Mouse (Mus musculus): ENCODE data around the gene Npsr1.

Npsr1 gene

DNA sequence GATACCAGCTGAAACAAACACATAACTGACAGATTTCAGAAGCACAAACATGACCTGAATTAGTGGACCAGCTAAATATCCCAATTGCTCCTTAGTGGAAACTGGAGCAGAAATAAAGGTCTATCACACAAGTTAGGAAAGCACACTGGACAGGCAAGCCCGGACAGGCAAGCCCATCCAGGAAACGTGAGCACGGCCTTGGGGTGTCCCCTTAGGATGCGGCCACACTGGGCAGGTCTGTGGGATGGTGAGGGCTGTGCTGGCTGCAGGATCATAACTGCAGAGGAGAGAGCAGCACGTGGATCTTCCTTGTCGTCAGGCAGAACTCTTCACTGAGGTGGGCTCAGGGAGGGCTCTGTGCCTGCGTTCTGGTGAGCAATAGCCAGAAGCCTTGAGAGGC is at the start of gene Npsr1:
Npsr1 (plus strand) TSS at position 301 of the 400 bp plus-strand sequence.
- DNase-seq (ENCODE audit: low spot score), result no peak

DNA sequence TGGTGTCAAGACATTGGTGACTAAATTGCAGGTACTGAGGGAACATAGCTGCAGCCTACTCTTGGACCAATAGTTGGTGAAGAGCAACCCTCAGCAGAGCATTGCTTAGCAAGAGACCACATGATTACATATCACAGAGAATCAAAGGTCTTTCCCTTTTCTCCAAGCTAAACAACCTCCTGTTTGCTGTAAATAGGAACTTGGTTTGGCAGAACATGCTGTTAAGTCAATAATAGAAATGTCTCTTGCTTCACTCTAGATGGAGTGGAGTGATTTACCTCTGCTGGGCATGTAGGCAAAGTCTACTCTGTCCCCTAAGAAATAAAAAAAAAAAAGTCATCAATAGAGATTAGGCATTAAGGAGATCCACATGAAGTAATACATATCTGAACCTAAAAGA is 46.3 kb upstream of the Npsr1 start:
- no peak for DNase-seq (ENCODE audit: low spot score)

DNA sequence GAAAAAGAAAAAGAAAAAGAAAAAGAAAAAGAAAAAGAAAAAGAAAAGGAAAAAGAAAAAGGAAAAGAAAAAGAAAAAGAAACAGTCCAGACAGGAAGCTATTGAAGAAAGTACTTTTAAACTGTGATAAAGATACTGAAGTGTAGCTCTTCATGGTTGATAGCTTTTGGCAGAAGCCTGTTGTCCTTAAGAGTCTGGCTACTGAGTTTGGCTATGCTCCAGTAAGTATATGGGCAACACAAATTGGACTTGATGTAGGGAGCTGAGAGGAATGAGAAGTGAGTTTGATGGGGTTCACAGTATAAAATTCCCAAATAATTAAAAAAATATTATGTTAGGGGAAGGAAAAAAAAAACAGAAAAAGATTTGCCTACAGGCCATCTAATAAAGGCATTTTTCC is 34.5 kb upstream of the Npsr1 start:
- no peak for DNase-seq (ENCODE audit: low spot score)

DNA sequence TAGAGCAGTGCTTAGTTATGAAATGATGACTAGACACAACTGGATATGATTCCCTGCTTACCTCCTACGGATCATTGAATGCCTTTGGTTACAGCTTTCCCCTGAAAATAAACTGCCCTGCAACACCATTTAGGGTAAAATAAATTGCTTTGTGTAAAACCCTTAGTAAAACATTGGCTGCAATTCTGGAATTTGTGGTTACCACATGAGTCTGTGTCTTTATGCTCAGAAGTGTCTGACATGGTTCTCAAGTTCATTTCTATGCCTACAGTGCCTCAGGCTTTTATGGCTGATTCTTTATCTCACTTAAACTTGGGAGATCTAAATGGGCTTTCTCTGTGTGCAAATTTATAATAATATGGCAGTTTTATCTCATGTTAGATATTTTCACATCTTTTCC is 26.1 kb upstream of the Npsr1 start:
- no peak for DNase-seq (ENCODE audit: low spot score)

DNA sequence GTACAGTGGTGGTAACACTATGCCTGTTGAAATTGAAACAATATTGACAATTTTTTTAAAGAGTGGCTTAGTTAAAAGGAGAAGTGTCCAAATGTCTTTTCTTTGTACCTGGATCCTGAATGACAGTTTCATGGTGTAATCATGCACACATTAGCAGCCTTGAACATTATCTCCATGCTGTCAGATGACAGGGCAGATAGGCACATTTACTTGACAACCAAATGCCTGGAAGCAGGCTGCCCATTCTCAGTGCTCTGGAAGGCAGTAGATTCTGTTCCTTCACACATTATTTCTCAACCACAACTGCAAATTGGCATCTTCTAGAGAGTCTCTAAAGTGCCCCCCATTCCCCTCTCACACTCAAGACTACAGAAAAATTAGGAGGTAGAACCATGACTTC is 20.2 kb upstream of the Npsr1 start:
- no peak for DNase-seq (ENCODE audit: low spot score)

DNA sequence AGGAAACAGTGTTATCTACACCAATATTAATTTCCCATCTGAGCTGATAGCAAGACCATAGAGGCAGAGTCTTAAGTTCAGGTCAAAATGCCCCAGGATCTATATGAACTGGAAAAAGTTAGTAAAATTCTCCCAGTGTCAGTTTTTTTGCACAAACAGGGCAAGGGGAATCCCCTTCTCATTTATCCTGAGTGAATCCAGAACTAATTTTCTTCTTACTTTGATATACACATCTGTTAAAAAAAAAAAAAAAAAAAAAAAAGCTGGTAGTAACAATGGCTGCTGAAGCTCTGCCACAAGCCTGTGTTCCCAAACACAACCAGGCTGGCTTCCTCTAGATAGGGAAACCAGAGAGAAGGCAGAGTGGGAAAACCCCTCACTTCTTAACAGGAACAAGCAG is 5.9 kb upstream of the Npsr1 start:
- no peak for DNase-seq (ENCODE audit: low spot score)

DNA sequence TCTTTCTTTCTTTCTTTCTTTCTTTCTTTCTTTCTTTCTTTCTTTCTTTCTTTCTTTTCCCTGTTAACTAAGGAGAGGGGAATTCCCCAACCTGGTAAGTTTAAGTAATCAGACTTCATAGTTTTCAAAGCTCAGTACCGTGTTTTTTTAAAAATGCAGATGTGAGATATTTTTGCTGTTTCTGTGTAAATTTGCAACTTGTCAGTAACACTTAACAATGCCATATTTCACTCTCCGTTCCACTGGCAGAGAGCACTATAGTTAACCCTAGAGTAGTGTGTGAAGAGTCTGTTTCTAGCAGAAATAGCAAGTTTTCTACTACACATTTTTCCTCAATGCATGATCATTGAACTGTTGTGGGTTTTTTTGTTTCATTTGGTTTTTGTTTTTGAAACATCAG is 730 bp downstream of the Npsr1 start:
- no peak for DNase-seq (ENCODE audit: low spot score)

DNA sequence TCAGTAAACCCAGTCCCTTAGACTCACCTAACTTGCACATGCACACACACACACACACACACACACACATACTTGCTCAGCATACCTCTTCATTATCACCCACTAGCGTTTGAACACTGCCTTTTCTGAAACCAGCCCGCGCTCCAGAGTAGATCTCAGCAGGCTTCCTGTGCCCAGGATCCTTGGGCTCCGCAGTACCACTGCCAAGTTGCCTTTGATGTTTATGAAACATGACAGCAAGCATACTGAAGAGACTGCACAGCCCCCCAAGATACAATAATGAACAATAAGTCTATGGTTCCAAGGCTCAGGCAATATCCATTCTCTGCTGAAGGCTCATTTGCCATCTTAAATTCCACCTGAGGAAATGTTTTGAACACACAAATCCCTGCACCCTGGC is 1.8 kb downstream of the Npsr1 start:
- no peak for DNase-seq (ENCODE audit: low spot score)

DNA sequence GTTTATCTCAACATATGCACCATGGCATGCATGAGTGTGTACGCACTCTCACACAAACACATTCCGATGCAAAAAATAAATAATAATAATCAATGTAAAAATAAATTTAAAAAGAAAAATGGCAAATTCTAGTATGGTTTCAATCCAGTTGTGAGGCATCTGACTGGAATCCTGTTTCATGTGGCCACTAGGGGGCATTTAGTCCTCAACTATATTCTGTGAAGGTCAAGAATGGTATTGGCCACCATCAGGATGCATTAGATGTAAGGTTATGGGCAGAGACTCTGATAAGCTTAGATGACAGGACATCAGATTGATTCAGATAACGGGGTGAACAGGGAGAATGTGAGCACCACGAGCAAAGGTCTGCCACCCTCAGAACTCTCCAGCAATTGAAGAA is 21.6 kb downstream of the Npsr1 start:
- DNase-seq (ENCODE audit: low spot score), result peak; percentile 15

DNA sequence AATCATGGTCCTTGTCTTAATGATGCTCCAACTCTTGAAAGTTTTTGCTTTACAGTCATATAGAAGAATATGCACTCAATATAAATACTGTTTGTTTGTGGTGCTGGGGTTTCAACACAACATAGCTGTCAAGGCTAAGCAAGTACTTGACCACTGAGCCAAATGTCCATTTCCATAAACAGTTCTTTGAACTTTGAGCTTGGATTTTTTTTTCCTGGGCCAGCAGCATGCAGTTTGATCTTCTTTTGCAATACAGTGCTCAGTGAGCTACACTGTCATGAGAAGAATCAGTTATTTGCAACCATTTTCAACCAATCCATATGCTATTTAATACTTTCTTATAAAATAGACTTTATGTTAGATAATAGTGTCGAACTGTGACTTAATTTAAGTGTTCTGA is 35.3 kb downstream of the Npsr1 start:
- no peak for DNase-seq (ENCODE audit: low spot score)

DNA sequence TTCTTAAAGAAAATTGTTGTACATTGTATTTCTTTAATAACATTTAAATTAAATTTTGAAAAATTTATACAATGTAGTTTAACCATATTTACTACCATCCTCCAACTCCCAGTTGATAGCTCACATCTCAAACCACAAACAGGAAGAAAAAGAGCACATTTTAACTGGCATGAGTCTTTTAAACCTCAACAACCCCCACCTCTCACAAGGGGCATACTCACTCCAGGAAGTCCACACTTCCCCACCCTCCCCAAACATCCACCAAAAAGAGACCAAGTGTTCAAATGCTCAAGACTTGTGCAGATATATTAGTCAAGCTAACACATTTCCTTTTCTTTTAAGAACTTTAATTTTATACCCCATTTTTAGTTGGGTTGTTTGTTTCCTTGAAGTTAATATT is 38.6 kb downstream of the Npsr1 start:
- DNase-seq (ENCODE audit: low spot score), result no peak

DNA sequence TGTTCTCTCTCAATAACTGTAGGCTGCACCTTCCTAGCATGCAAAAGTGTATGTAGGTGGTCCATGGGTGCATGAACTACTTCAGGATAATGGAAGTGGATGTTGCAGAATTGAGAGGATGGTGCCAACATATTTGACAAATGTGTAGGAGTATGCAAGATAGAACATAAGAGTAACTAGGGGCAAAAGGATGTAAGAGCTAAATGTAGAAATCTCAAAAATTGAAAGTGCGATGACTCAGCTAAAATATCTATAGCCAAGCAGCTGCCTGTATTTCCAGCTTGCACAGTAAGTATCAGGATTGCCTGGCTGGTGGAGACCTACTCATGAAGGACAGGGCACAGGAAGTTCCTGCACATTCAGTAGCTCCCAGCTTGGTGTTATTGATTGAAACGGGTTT is 46.5 kb downstream of the Npsr1 start:
- no peak for DNase-seq (ENCODE audit: low spot score)

DNA sequence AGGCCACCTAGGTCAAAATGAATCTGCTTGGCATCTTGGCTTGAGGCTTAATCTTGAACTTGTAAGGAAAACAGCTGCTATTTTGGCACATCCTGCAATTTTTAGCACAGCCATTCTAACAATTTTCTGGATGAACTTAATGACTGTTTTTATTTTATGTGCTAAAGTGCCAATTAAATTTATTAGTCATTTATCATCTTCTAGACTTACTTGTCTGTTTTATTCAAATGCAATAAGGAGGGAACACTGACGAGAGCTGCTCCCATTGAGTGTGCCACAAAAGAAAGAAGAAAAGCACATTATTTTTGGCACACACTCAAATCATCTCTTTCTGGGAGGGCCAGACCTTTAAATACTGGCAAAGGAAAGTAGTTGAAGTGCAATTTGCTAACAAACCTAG is 59.4 kb downstream of the Npsr1 start:
- no peak for DNase-seq (ENCODE audit: low spot score)

DNA sequence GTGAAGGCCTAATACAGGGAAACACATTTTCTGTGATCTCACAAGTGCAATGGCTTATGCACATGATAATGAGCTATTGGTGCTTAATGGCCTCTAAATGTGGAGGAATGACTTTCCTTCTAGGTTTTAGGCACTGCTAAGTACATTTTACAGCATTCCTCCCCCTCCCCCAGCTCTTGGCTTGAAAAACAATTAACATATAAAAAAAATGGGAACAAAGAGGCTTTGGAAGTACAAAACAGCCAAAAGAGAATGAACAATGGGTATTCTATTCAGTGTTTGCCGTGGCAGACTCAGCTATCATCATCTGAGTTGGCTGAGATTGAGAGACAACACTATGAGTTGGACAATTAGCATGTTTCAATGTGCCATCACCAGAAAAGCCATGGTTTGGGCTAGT is 62.6 kb downstream of the Npsr1 start:
- no peak for DNase-seq (ENCODE audit: low spot score)

DNA sequence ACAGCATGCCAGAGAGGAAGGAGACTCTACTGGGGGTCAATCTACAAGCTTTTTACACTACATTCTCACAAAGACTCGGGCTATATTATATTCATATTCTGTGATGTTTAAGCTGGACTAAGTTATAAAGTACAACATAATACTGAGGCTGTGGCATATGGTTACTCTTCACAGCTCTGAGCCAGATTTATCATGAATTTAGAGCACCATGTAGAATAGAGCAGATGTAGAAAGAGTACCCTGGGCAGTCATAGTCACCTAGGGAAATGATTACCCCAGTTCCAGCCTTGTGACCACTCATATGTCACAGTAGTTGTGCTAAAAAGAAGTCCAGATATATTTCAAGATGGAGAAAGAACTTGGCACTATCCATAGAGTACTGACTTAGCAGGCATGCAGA is 70.7 kb downstream of the Npsr1 start:
- DNase-seq (ENCODE audit: low spot score), result no peak

DNA sequence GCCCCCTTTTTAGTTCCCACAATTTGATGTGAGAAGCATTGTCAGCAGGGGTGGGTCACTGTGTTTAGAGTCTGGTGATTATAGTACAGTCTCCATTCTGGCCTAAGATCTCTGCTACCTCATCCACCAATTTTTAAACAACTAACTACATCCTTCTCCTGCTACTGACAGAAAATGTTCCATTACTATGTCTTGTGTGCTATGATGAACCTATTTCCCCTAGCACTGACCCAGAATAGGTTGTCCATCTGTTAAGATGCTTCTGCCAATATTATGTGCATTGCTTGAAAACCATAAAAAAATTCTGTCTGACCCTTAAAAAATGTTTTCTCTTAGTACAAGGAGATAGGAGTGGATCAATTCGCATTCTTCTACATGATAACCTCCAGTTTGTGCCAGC is 72.9 kb downstream of the Npsr1 start:
- no peak for DNase-seq (ENCODE audit: low spot score)

DNA sequence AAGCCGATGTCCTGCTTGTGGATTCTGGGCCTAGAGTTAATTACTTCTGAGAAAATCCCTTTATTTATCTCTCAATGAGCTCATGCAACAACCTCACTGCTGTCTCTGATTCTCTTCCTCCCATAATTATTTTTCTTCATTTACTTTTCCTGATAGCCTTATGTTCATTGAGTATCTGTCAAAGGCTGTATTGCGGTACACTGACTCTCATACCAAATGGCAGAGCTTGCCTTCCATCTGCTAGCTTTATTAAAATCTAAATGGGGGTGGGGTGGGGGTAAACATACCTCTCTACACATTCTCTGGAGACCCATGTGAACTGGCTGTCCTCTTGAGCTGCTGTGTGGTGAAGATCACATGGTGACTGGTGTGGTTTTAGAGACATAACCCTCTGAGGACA is 80.9 kb downstream of the Npsr1 start:
- DNase-seq (ENCODE audit: low spot score), result no peak

DNA sequence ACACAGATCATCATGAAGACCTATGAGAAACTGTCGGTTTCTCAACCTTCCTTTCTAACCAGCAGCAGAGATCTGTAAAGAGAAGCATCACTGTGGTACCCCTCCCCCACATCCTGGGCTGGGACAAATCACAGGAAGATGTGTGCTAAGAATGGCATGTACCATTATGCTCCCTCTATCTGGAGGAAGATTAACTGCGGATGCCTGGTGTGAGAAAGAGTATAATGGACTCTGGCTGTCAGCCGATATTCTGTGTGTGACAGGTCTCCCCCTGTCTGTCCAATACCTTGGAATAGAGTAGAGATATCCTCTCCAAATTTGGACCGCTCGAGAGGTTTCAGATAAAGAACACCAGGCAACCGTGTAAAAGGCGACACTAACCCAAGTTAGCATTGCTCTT is 83.1 kb downstream of the Npsr1 start:
- DNase-seq (ENCODE audit: low spot score), result no peak

DNA sequence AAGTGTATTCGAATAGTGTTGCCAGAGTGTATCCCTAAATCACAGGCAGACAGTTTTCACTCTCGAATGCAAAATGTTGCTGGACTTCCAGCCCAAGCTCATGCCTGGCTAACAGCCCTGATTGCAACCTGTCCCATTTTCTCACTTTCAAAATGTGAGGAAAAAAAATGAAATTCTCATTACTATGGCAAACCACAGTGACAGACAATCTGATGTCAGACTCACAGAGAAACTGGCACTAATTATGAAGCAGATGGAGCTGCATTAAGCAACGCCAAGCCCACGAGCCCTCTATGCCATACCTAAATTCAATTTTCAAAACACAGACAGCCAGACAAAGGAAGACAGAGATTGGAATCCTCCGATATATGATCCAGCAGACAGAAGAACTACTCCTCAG is 88.5 kb downstream of the Npsr1 start:
- DNase-seq (ENCODE audit: low spot score), result no peak

DNA sequence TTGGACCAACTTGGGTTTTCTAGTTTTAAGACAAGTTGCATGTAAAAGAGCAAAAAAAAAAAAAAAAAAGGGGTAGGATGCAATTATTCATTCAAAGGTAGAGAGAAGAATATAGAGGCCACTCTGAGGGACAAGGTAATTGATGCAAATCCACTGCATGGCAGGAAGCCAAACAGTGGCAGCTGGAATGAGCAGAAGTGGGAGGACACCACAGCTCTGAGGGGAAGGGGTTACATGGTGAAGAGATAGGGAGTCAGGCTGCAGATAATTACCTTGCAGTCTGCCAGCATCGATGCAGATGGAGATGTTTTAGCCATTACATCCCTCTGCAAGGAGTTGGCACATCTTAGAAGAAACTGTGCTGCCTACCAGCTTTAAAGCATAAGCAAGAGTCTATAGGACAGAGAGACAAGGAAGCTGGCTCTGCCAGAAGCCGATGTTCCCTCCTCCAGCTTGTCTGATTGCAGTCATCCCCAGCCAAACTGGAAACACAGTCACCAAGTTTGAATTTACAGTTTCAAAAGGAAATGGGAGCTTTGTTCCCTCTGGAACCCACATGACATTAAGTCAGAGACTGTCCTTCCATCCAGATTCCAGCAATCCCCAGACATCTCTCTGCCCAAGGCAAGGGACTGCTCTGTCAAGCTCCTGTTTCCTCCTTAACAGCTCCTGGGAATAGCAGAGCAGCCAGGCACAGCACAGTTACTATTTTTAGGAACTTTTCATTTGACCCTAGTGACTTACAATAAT is 91.9 kb downstream of the Npsr1 start:
- no peak for DNase-seq (ENCODE audit: low spot score)

DNA sequence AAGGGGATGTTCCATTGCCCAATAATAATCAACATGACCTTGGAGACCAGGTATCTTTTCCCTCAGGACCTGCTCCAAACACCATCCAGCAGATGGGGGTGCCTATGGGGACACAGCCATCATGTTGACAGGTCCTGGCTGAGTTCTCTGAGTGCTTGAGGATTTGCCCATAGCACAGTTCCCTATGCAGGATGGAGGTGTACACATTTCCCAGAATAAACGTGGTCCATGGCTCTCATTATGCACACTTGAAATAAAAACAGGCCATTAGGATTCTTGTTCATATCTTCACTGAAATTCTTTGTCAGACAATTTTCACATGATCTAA is 92.4 kb downstream of the Npsr1 start:
- DNase-seq (ENCODE audit: low spot score), result no peak

DNA sequence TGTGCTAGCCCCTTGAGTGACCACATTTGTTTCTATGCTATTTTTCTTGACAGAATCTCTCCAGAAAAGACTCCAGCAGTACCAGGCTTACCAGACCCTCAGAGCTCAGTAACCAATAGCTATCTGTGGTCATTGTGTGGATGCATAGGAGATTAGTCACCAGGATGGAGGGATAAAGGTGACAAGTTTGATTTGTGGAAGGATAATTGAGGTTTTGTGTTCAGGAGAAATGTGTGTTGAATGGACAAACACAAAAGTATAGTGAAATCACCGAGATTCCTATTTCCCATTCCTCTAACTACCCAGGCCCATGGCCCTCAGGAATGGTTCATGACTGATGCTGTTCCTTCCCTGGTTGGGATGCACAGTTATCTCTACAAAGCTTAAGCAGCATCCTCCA is 100.5 kb downstream of the Npsr1 start:
- no peak for DNase-seq (ENCODE audit: low spot score)

DNA sequence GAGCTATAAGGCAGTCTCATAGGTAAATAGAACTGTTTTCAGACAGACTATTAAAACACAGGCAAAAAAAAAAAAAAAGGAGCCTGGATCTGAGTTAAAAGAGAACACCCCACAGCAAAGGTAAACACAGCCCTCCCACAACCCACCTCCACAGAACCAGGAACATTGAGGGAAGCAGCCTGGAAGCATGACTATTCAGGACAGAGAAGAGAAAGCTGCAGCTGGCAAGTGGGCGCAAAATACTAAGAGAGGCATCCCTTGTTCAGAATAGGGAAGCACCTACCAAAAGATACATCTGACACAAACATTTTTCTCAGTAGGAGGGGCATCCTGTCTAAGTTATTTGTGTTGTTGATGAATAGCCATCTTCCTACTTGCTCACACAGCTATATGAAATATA is 113.8 kb downstream of the Npsr1 start:
- no peak for DNase-seq (ENCODE audit: low spot score)

DNA sequence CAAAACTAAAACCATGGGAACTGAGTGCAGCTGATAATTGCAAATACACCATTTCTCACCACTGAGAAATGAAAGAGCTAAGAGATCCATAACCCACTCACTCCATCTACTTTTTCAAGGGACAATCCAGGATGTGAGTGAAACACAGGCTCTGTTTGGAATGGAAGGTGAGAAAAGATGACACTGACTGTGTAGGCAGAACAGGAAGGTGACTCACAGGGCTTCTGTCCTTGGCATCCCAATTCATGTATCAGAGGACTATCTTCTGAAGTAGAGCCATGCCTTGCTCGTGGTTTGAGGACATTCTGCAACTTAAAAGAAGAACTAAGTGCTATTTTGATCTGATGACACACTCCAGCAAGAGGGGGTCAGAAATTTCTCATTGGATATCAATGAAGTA is 119.9 kb downstream of the Npsr1 start:
- no peak for DNase-seq (ENCODE audit: low spot score)

DNA sequence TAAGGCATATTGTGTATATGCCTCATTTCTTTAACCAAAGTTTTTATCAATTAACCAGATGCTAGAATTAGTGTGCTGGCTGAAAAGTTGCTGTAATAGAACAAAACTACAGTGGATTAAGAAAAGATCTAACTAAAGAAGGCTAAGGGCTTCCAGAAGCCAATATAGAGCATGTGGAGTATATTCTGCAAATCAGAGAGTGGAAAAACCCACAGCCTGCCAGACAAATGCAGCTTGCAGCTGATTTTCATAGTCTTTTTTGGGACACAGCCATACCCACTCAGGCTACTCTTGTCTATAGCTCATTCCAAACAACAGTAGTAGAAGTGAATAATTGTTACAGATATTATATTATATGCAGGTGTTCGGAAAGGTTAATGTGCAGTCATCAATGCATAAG is 138.7 kb downstream of the Npsr1 start:
- no peak for DNase-seq (ENCODE audit: low spot score)

Measured in MN1 (cell line).